Mouse (Mus musculus) pancreas, adult 10 weeks (tissue): ENCODE data around the gene Zfp936. TPM values are rescaled to one million over a fixed set of nuclear protein-coding genes. Genes with fewer than 3 reads are reported as not detected.

Source experiments
- polyA plus RNA-seq: library from polyadenylated mRNA; stranded (reverse); fragments of 350-450 nt; fragmentation: Illumina TruSeq; extraction: RNeasy Lipid Tissue Mini Kit (QIAGEN cat#74804); gene quantifications from one replicate; pipeline ENCODE4 v1.2.3, GENCODE M21; 2015; ENCODE audit warnings: low read depth, low replicate concordance; ENCODE audit not compliant: insufficient read depth

Zfp936 gene
- polyA plus RNA-seq, result not detected

DNA sequence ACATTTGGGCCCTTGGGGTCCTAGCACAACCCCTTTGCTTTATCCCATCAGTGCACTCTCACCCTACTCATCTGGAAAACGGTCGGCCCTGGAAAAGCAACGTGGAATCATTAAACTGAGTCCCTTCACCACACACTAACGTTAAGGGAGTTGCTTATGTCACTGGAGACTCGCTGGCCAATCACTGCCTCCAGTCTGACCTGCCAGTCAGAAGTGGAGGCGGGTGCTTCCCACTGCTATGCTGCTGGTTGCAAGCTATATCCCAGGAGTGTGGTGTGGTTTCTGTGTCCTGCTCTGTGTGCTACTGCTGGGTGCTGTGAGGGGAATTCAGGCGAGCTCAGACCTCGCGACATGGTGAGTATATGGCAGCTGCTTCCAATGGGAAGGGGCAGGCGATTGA, at the start of gene Zfp936:
Gene Zfp936 (plus strand): TSS at position 301 of the 400 bp plus-strand sequence.

Other genes with a start within 250 kb of the Zfp936 start
- not detected for gene Gm2381, start 247.0 kb upstream of the Zfp936 start, polyA plus RNA-seq
- gene Vmn2r63, start 180.4 kb upstream of the Zfp936 start, polyA plus RNA-seq, result not detected
- gene Gm9268, start 95.5 kb upstream of the Zfp936 start, polyA plus RNA-seq, result not detected
- 10.6 TPM for gene Zfp715, start 199.1 kb downstream of the Zfp936 start, polyA plus RNA-seq
- not detected for gene Siglecf, start 237.1 kb downstream of the Zfp936 start, polyA plus RNA-seq